Mouse (Mus musculus): ENCODE measurements around the gene Slc46a1. TPM values are rescaled to one million over a fixed set of nuclear protein-coding genes. Genes with fewer than 3 reads are reported as not detected.

Slc46a1 gene
- polyA plus RNA-seq, 1 experiment from 2014 or later = 13.3 TPM

DNA sequence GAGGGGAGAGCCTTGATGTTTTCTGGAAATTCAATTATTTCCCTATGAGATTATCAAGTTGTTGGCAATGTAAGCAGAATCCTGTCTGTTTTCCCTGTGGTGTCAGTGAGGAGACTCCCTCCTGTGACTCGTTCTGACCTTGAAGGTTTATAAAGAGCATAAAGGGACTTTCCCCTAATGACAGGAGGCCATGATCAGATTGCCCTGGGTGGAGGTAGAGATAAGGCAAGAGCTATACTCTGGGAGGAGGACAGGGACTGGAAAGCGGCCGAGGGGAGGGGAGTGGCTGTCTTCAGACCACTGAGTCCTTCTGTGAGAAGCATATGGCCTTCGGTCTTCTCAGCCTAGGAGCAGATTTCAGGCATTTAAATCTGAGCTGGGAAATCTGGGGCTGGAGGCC is 31.4 kb upstream of the Slc46a1 start:
- Histone ChIP-seq H3K27ac (peak overlapping the region; percentile 86), H3K9ac (no peak overlapping the region), H3K36me3 (no peaks in the 10 kb centered on the region), H3K4me2 (replicated peaks) (no peak overlapping the region), H3K9me3 (no peaks in the 10 kb centered on the region), H3K4me1 (replicated peaks) (peaks cover 18% of the 10 kb centered on the region), H3K4me3 (replicated peaks) (no peak overlapping the region), H3K27me3 (replicated peaks) (no peaks in the 10 kb centered on the region)
- WGBS = 34% methylated on average over 4 of the region's 4 CpGs
- ATAC-seq = peak; percentile 39

GRCm38 (mm10) chr11:78435776-78436349 is 29.6 kb upstream of the Slc46a1 start:
- ATAC-seq = peak; percentile 75
- H3K4me2 ChIP-seq (replicated peaks) = peak overlapping the region; percentile 46
- peak overlapping the region; percentile 86 for H3K27ac ChIP-seq
- H3K36me3 ChIP-seq = no peaks in the 10 kb centered on the region
- H3K9me3 ChIP-seq = no peaks in the 10 kb centered on the region
- WGBS = 4% methylated on average over 19 of the region's 19 CpGs
- H3K27me3 ChIP-seq (replicated peaks) = no peaks in the 10 kb centered on the region
- H3K9ac ChIP-seq = 0 out of 2 replicates have a peak overlapping the region, but pooled peaks have one; percentile 15
- H3K4me3 ChIP-seq (replicated peaks) = no peak overlapping the region
- H3K4me1 ChIP-seq (replicated peaks) = peaks cover 18% of the 10 kb centered on the region

DNA sequence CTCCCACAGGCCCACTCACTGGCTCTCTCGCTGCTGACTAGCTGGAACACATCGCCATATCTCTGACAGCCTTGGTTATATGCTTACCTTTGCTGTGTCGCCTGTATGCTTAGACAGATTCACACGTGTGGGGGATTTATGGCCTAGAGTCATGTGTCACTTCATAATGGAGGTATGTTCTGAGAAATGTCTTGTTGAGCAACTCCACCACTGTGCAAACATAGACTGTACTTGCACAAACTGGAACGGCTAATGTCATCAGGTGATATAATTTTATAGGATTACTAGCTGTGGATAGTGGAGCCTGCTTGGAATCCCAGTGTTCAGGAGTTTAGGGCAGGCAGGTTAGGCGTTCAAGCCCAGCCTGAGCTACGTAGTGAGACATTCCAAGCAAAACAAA is 28.3 kb upstream of the Slc46a1 start:
- no peak overlapping the region for H3K9ac ChIP-seq

DNA sequence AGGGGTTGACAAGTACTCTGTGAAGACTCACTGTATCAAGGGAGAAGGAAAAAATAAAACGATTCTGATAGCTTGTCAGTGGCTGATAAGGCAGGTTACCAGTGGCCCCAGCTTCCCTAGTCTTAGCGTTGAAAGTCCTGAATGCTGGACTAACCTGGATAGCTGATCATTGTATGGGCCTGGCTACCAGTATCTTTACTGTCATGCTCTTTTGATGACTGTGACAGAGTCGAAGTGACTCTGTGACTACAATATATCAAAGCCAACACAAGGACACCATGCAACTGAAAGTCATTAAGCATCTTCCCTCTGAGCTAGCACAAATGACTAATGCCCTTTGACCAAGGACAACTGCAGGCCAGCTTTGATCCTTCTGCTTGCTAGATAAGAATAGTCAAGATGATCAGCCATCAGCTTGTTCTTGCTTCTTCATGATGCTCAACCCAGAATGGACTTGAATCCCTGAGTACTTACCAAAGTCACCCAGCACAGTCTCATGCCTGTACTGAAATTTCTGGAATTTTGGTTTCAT is 27.0 kb upstream of the Slc46a1 start:
- Histone ChIP-seq H3K9ac (no peak overlapping the region), H3K4me2 (replicated peaks) (no peak overlapping the region), H3K27ac (0 out of 2 replicates have a peak overlapping the region, but pooled peaks have one; percentile 6), H3K9me3 (no peaks in the 10 kb centered on the region), H3K4me1 (replicated peaks) (peaks cover 16% of the 10 kb centered on the region), H3K27me3 (replicated peaks) (no peaks in the 10 kb centered on the region), H3K36me3 (no peaks in the 10 kb centered on the region), H3K4me3 (replicated peaks) (no peak overlapping the region)
- no peak for ATAC-seq
- 61% methylated on average over 3 of the region's 3 CpGs for WGBS

More for the DNA sequence above, 28.3 kb upstream of the Slc46a1 start:
- H3K4me3 ChIP-seq (replicated peaks) = no peak overlapping the region
- H3K4me2 ChIP-seq (replicated peaks) = no peak overlapping the region
- peak; percentile 63 for ATAC-seq
- H3K4me1 ChIP-seq (replicated peaks) = peaks cover 16% of the 10 kb centered on the region
- H3K27ac ChIP-seq = peak overlapping the region; percentile 64; the same call in 1 of the 2 replicates
- WGBS = 72% methylated on average over 7 of the region's 7 CpGs
- no peaks in the 10 kb centered on the region for H3K9me3 ChIP-seq
- no peaks in the 10 kb centered on the region for H3K27me3 ChIP-seq (replicated peaks)
- no peaks in the 10 kb centered on the region for H3K36me3 ChIP-seq

DNA sequence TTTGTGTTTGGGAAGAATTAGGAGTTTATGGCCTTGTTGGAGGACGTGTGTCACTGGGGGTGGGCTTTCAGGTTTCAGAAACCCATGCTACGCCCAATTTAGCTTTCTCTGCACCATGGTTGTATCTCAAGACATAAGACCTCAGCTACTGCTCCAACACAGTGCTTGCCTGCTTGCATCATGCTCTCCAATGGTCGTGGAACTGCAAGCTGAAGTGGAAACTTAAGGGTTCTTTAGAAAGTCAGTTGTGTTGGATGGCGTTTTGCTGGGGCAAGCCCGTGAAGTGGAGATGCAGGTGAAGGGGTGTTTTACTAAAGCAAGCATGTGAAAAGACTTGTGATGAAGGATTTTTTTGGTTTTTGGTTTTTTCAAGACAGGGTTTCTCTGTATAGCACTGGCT is 22.4 kb upstream of the Slc46a1 start:
- H3K4me3 ChIP-seq (replicated peaks) = no peak overlapping the region
- H3K27ac ChIP-seq = no peak overlapping the region
- WGBS = 81% methylated on average over 5 of the region's 5 CpGs
- no peaks in the 10 kb centered on the region for H3K27me3 ChIP-seq (replicated peaks)
- no peak for ATAC-seq
- H3K9me3 ChIP-seq = no peaks in the 10 kb centered on the region
- no peaks in the 10 kb centered on the region for H3K4me1 ChIP-seq (replicated peaks)
- no peak overlapping the region for H3K9ac ChIP-seq
- H3K36me3 ChIP-seq = no peaks in the 10 kb centered on the region
- no peak overlapping the region for H3K4me2 ChIP-seq (replicated peaks)

DNA sequence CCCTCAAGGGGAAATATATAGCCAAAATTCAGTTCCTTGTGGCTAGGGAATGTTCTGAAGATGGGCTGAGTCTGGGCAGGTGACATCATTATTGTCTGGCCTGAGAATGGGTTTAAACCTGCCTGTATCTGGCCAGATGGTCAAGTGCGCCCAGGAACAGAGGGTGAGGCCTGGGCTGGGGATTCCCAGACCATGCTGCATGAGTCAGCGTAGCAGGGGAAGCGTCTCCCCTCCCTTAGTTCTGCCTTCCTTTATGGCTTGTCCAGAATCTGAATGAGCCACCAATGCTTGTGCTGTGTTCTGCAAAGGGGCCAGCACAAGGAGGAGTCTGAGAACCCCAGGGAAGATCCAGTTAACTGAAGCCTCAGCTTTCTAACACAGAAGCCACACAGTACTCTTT is 18.3 kb upstream of the Slc46a1 start:
- WGBS = 63% methylated on average over 3 of the region's 3 CpGs
- Histone ChIP-seq H3K27ac (no peak overlapping the region), H3K4me2 (replicated peaks) (no peak overlapping the region), H3K36me3 (no peaks in the 10 kb centered on the region), H3K4me3 (replicated peaks) (no peak overlapping the region), H3K9me3 (no peaks in the 10 kb centered on the region), H3K4me1 (replicated peaks) (no peaks in the 10 kb centered on the region), H3K9ac (no peak overlapping the region), H3K27me3 (replicated peaks) (no peaks in the 10 kb centered on the region)
- ATAC-seq = no peak

GRCm38 (mm10) chr11:78448242-78448641 is 17.3 kb upstream of the Slc46a1 start:
- H3K36me3 ChIP-seq = no peaks in the 10 kb centered on the region
- no peak for ATAC-seq
- H3K4me3 ChIP-seq (replicated peaks) = no peak overlapping the region
- H3K9me3 ChIP-seq = no peaks in the 10 kb centered on the region
- H3K4me2 ChIP-seq (replicated peaks) = no peak overlapping the region
- WGBS = 96% methylated on average over 1 of the region's 1 CpGs
- H3K4me1 ChIP-seq (replicated peaks) = no peaks in the 10 kb centered on the region
- H3K27ac ChIP-seq = no peak overlapping the region
- no peaks in the 10 kb centered on the region for H3K27me3 ChIP-seq (replicated peaks)
- no peak overlapping the region for H3K9ac ChIP-seq

- no peaks in the 10 kb centered on the region for H3K4me1 ChIP-seq (replicated peaks)
- WGBS = 50% methylated on average over 2 of the region's 2 CpGs
- H3K27ac ChIP-seq = no peak overlapping the region
- no peak overlapping the region for H3K9ac ChIP-seq
- H3K4me2 ChIP-seq (replicated peaks) = no peak overlapping the region
- H3K4me3 ChIP-seq (replicated peaks) = no peak overlapping the region
- no peaks in the 10 kb centered on the region for H3K9me3 ChIP-seq
- H3K36me3 ChIP-seq = no peaks in the 10 kb centered on the region
- no peaks in the 10 kb centered on the region for H3K27me3 ChIP-seq (replicated peaks)
- no peak for ATAC-seq
Observed at GRCm38 (mm10) chr11:78450337-78450736, 15.2 kb upstream of the Slc46a1 start.

DNA sequence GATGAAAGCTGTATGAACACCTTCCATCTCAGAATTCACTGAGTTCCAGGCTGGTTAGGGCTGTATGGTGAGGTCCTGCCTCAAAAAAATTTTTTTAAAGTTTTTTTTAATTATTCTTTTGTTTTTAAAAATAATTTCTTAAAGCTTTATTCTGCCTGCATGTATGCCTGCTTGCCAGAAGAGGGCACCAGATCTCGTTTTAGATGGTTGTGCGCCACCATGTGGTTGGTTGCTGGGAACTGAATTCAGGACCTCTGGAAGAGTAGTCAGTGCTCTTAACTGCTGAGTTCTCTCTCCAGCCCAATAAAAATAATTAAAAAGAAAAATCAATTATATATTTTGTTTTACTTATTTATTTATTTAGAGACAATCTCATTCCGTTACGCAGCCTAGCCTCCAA is 11.8 kb upstream of the Slc46a1 start:
- Histone ChIP-seq H3K9ac (no peak overlapping the region), H3K9me3 (no peaks in the 10 kb centered on the region), H3K4me2 (replicated peaks) (no peak overlapping the region), H3K27me3 (replicated peaks) (no peaks in the 10 kb centered on the region), H3K36me3 (no peaks in the 10 kb centered on the region), H3K4me1 (replicated peaks) (no peaks in the 10 kb centered on the region), H3K4me3 (replicated peaks) (no peak overlapping the region), H3K27ac (no peak overlapping the region)
- WGBS = 13% methylated on average over 4 of the region's 4 CpGs
- ATAC-seq = no peak

- Histone ChIP-seq H3K9me3 (no peaks in the 10 kb centered on the region), H3K4me3 (replicated peaks) (no peak overlapping the region), H3K4me2 (replicated peaks) (no peak overlapping the region), H3K27ac (no peak overlapping the region), H3K9ac (no peak overlapping the region), H3K4me1 (replicated peaks) (no peaks in the 10 kb centered on the region), H3K27me3 (replicated peaks) (no peaks in the 10 kb centered on the region), H3K36me3 (no peaks in the 10 kb centered on the region)
- 69% methylated on average over 7 of the region's 7 CpGs for WGBS
- ATAC-seq = no peak
Observed at GRCm38 (mm10) chr11:78454276-78454675, 11.2 kb upstream of the Slc46a1 start.

DNA sequence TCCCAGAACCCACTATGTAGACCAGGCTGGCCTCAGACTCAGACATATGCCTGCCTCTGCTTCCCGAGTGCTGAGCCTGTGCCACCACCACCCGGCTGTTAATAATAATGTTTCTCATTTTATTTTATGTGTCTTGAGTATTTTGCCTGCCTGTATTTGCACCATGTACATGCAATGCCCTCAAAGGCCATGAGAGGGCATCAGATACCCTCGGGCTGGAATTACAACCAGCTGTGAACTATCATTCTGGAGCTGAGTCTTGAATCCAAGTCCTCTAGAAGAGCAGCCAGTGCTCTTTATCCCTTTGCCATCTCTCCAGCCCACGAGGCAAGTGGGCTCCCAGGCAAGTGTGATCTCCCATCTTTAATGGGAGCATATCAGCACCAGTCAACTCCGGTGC is 10.2 kb upstream of the Slc46a1 start:
- Histone ChIP-seq H3K9ac (no peak overlapping the region), H3K27ac (no peak overlapping the region), H3K9me3 (no peaks in the 10 kb centered on the region), H3K4me2 (replicated peaks) (no peak overlapping the region), H3K4me3 (replicated peaks) (no peak overlapping the region), H3K4me1 (replicated peaks) (no peaks in the 10 kb centered on the region), H3K27me3 (replicated peaks) (no peaks in the 10 kb centered on the region), H3K36me3 (no peaks in the 10 kb centered on the region)
- WGBS = 43% methylated on average over 5 of the region's 5 CpGs
- ATAC-seq = no peak

GRCm38 (mm10) chr11:78458740-78459139 is 6.8 kb upstream of the Slc46a1 start:
- H3K36me3 ChIP-seq = no peaks in the 10 kb centered on the region
- H3K4me2 ChIP-seq (replicated peaks) = no peak overlapping the region
- no peak overlapping the region for H3K27ac ChIP-seq
- no peaks in the 10 kb centered on the region for H3K9me3 ChIP-seq
- no peak overlapping the region for H3K4me3 ChIP-seq (replicated peaks)
- H3K27me3 ChIP-seq (replicated peaks) = no peaks in the 10 kb centered on the region
- H3K9ac ChIP-seq = no peak overlapping the region
- whole genome bisulfite sequencing = 84% methylated on average over 17 of the region's 17 CpGs
- H3K4me1 ChIP-seq (replicated peaks) = peaks cover 4% of the 10 kb centered on the region; the same call in 1 of the 2 replicates
- ATAC-seq = no peak

DNA sequence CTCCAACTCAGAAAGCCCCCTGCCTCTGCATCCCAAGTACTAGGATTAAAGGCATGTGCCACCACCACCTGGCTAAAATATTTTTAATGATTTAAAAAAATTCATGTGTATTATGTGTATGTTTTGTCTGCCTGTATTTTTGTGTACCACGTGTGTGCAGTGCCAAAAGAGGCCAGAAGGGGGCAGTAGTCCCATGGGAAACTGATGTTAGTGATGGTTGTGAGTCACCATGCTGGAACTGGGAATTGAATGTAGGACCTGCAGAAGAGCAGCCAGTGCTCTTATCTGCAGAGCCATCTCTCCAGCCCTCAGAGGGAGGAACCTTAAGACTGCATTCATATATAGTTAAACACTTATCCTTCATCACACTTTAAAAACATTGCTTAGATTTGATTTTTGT is 3.6 kb upstream of the Slc46a1 start:
- peaks cover 15% of the 10 kb centered on the region for H3K4me1 ChIP-seq (replicated peaks)
- 75% methylated on average over 1 of the region's 1 CpGs for WGBS
- no peak overlapping the region for H3K9ac ChIP-seq
- no peaks in the 10 kb centered on the region for H3K9me3 ChIP-seq
- H3K27ac ChIP-seq = no peak overlapping the region
- H3K36me3 ChIP-seq = no peaks in the 10 kb centered on the region
- no peak overlapping the region for H3K4me2 ChIP-seq (replicated peaks)
- H3K4me3 ChIP-seq (replicated peaks) = no peak overlapping the region
- H3K27me3 ChIP-seq (replicated peaks) = no peaks in the 10 kb centered on the region
- no peak for ATAC-seq
